Mouse (Mus musculus) liver, adult 2 months (tissue): Measurements from ENCODE around the gene Tln2.

Source experiments
- CTCF ChIP-seq: fragments of 200-500 bp; IDR thresholded peaks from 2 replicates; pipeline ENCODE4 v1.5.1; 2011; ENCODE audit warnings: low read depth, low read length, control low read depth
- POLR2A ChIP-seq: fragments of 200-500 bp; IDR thresholded peaks from 2 replicates; pipeline ENCODE4 v1.6.1; 2011; ENCODE audit warnings: low read length, control low read depth; ENCODE audit not compliant: insufficient read depth; ENCODE audit errors: extremely low read depth

DNA sequence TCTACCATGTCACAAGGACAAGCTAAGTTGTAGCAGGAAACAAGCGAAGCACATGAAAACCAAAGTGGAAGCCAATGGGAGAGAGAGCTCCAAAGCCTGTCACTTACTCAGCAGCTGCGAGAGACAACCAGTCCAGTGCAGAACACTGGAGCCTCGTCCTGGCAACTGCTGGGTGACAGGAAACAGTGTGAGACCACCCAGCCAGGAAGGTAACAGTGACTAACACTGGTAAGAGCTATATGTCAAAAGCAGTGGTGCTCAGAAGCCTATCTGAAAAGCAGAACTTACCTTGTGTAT lies 14.1 kb upstream of the Tln2 start:
- no peak for TF ChIP-seq POLR2A
- TF ChIP-seq CTCF, result no peak
